Mouse (Mus musculus) midbrain, embryonic 11.5 days (tissue): Measurements from ENCODE around the gene Cyth4. TPM values are rescaled to one million over a fixed set of nuclear protein-coding genes. Genes with fewer than 3 reads are reported as not detected.

Experiments used
- ATAC-seq: fragments of 200-750 bp; cut with Nextera tagmentation; 2 replicates; pipeline ENCODE4 v1.8.0; 2017; ENCODE audit warnings: moderate TSS enrichment, moderate library complexity; ENCODE audit not compliant: low FRiP score
- DNase-seq: peaks from one replicate; pipeline ENCODE4 v3.0.0; 2015; ENCODE audit warnings: low spot score; ENCODE audit errors: missing footprints
- H3K27ac ChIP-seq: fragments of 300-500 bp; sonication (generic); 2 replicates; pipeline ENCODE4 v1.5.1; 2014; ENCODE audit warnings: low read depth, low read length
- H3K27me3 ChIP-seq: fragments of 300-500 bp; sonication (generic); 2 replicates; pipeline ENCODE4 v1.6.1; 2014; ENCODE audit warnings: mild to moderate bottlenecking, low read length, moderate library complexity, mixed read lengths; ENCODE audit not compliant: control insufficient read depth, insufficient read depth
- H3K36me3 ChIP-seq: fragments of 300-500 bp; sonication (generic); 2 replicates; pipeline ENCODE4 v1.6.1; 2014; ENCODE audit warnings: mild to moderate bottlenecking, low read length, moderate library complexity, mixed read lengths; ENCODE audit not compliant: control insufficient read depth, insufficient read depth
- H3K4me1 ChIP-seq: fragments of 300-500 bp; sonication (generic); 2 replicates; pipeline ENCODE4 v1.6.1; 2014; ENCODE audit warnings: low read length; ENCODE audit not compliant: control insufficient read depth, insufficient read depth
- H3K4me2 ChIP-seq: fragments of 300-500 bp; sonication (generic); 2 replicates; pipeline ENCODE4 v1.6.1; 2014; ENCODE audit warnings: mild to moderate bottlenecking, moderate library complexity
- H3K4me3 ChIP-seq: fragments of 300-500 bp; sonication (generic); 2 replicates; pipeline ENCODE4 v1.5.1; 2014; ENCODE audit warnings: low read depth, low read length
- H3K9ac ChIP-seq: fragments of 300-500 bp; sonication (generic); 2 replicates; pipeline ENCODE4 v1.6.1; 2014; ENCODE audit warnings: low read length
- H3K9me3 ChIP-seq: fragments of 300-500 bp; sonication (generic); 2 replicates; pipeline ENCODE4 v1.6.1; 2016; ENCODE audit warnings: low read length; ENCODE audit not compliant: control insufficient read depth
- WGBS: fragments of 180-500 bp; shearing (Covaris S2); extraction: QIAGEN DNeasy Blood & Tissue Kit; methylation state at CpG from one replicate; pipeline ENCODE4 v1.1.7; 2014; 5-methylcytosine and 5-hydroxymethylcytosine counted together
- polyA plus RNA-seq: library from polyadenylated mRNA; unstranded; fragments of >200 nt; fragmentation: Nextera tagmentation; extraction: Ambion mirVana; gene quantifications from 2 replicates; pipeline ENCODE4 v1.2.1, GENCODE M21; 2014

Gene Cyth4
- polyA plus RNA-seq, 1 experiment from 2014 or later, result 2.7 TPM

DNA sequence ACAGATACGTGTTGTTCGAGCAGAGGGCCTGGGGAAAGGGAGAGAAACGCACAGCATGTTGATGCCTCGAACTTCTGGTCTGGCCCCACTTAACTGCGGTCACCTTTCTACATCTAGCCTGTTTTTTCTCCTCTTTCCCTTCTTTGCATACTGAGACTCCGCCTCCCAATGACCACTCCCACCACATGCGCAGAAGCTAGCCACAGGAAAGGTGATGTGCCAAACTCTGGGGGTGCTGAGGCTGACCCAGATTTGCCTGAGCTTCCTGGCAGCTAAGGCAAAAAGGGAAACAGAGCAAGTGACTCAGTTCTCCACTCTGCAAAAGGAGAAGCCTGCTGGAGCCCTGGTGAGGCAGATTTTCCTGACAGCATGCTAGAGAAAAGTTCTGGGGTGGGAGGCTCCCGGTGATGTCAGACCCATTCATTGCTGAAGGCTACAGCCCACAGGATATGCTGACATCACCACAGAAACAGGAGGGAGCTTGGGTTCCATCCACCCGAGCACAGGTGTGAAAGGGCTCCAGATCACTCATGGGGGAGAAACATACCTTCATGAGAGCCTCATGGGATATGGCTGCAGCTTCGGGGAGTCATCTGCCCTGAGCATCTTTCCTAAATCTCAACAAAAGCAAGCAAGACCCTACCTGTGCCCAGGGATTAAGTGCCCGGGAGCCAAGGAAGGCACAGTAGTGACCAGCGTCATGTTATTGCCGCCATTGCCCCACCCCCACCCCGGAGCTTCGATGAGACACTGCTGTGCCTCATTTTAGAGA is 5.0 kb upstream of the Cyth4 start:
- H3K27me3 ChIP-seq, result no peaks in the 10 kb centered on the region
- H3K4me3 ChIP-seq, result no peak overlapping the region
- no peaks in the 10 kb centered on the region for H3K4me1 ChIP-seq
- 70% methylated on average over 15 of the region's 15 CpGs for WGBS
- DNase-seq (no peak), ATAC-seq (no peak)
- no peak overlapping the region for H3K4me2 ChIP-seq
- H3K27ac ChIP-seq, result no peak overlapping the region
- H3K9me3 ChIP-seq, result no peaks in the 10 kb centered on the region
- no peaks in the 10 kb centered on the region for H3K36me3 ChIP-seq
- H3K9ac ChIP-seq, result no peak overlapping the region

DNA sequence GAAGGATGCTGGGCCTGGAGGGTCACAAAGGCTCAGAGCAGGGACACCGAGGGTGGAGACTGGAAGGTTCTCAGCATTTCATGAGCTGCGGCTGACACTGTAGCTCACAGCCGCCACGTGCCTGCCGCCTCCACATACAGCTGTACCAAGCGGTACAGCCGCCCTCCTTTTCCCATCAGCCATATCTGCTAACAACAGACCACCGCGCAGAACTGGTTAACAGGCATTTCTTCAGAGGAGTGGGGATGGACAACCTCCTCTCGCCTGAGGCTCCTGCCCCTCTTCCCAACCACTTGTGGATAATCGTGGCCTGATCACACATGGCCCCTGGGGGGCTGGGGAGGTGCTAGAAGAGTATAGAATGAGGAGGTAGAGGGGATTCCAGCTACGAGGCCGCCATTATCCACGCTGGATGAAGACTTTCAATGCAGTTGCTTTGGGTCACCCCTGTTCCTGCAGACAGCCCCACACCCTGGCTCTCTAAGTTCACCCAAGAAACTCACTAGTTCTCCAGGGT is 4.3 kb upstream of the Cyth4 start:
- H3K9ac ChIP-seq, result no peak overlapping the region
- 83% methylated on average over 14 of the region's 14 CpGs for WGBS
- H3K27ac ChIP-seq, result no peak overlapping the region
- H3K4me3 ChIP-seq, result no peak overlapping the region
- DNase-seq (no peak), ATAC-seq (no peak)
- H3K36me3 ChIP-seq, result no peaks in the 10 kb centered on the region
- no peaks in the 10 kb centered on the region for H3K9me3 ChIP-seq
- H3K27me3 ChIP-seq, result no peaks in the 10 kb centered on the region
- H3K4me2 ChIP-seq, result no peak overlapping the region
- no peaks in the 10 kb centered on the region for H3K4me1 ChIP-seq

DNA sequence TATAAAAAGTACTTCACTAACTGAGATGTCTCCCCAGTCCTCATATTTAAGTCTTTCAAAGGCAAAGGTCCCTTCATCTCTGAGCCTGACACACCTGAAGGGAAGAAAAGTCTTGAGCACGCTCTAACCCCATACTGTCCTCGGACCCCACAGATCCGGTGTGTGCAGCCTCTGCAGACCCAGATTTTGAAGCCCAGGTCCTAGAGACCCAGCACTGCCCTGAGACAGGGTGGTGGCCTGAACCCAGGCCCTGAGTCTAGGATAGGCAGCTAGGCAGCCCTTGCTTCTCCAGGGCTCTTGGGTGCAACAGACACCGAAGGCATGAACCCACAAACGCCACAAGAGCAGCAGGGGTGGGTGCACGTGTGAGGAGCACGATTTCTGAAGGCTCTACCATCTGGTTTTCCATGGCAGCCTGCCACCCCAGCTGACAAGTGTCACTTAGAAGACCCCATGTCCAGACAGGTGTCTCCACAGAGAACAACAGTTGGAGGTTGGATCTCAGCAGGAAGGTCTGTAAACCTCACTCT is 2.9 kb upstream of the Cyth4 start:
- DNase-seq (no peak), ATAC-seq (no peak)
- Histone ChIP-seq H3K27me3 (no peaks in the 10 kb centered on the region), H3K9me3 (no peaks in the 10 kb centered on the region), H3K36me3 (no peaks in the 10 kb centered on the region), H3K4me1 (no peaks in the 10 kb centered on the region), H3K27ac (no peak overlapping the region), H3K9ac (no peak overlapping the region), H3K4me3 (no peak overlapping the region), H3K4me2 (no peak overlapping the region)
- WGBS, result 89% methylated on average over 7 of the region's 7 CpGs

DNA sequence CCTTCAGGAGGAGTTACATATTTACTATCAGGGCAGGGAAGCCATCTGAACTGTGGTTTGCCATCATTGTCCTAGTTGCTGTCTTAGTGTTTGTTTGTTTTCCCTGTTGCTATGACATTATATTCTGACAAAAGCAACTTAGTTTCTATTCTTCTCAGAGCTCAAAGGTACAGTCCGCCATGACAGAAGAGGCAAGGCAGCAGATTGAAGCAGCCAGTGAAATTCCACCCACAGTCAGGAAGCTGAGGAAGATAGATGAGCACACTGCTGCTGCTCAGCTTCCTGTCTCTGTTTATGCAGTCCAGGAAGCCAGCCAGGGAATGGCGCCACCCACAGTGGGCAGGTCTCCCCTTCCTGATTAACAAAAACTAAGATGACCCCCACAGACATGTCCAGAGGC is 2.0 kb upstream of the Cyth4 start:
- 88% methylated on average over 2 of the region's 2 CpGs for WGBS

DNA sequence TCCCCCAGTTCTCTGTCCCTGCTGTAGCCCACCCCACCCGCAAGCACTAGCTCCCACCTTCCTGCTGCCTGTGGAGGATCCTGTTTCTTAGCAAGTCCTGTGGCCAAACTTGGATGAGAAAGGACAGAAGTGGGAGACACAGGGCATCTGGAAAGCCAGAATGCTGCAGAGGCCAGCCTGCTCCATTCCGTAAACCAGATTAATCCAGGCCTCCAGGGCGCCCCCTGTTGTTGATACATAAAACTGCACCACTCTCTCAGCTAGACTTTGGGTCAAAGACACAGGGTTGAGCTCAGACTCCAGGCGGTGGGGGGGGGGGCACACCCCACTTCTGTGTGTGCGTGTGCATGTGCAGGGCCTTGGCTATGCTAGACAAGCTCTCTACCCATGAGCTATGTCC is 1.4 kb upstream of the Cyth4 start:
- no peaks in the 10 kb centered on the region for H3K27me3 ChIP-seq
- no peak overlapping the region for H3K9ac ChIP-seq
- 71% methylated on average over 5 of the region's 5 CpGs for WGBS
- no peak overlapping the region for H3K4me2 ChIP-seq
- DNase-seq (no peak), ATAC-seq (no peak)
- no peaks in the 10 kb centered on the region for H3K9me3 ChIP-seq
- no peaks in the 10 kb centered on the region for H3K4me1 ChIP-seq
- no peak overlapping the region for H3K4me3 ChIP-seq
- H3K36me3 ChIP-seq, result no peaks in the 10 kb centered on the region
- H3K27ac ChIP-seq, result no peak overlapping the region

More for the DNA sequence above, 2.0 kb upstream of the Cyth4 start:
- no peak overlapping the region for H3K4me2 ChIP-seq
- H3K4me3 ChIP-seq, result no peak overlapping the region
- H3K9ac ChIP-seq, result no peak overlapping the region
- no peaks in the 10 kb centered on the region for H3K9me3 ChIP-seq
- H3K27ac ChIP-seq, result no peak overlapping the region
- no peaks in the 10 kb centered on the region for H3K27me3 ChIP-seq
- H3K36me3 ChIP-seq, result no peaks in the 10 kb centered on the region
- no peaks in the 10 kb centered on the region for H3K4me1 ChIP-seq
- no peak for ATAC-seq
- no peak for DNase-seq

DNA sequence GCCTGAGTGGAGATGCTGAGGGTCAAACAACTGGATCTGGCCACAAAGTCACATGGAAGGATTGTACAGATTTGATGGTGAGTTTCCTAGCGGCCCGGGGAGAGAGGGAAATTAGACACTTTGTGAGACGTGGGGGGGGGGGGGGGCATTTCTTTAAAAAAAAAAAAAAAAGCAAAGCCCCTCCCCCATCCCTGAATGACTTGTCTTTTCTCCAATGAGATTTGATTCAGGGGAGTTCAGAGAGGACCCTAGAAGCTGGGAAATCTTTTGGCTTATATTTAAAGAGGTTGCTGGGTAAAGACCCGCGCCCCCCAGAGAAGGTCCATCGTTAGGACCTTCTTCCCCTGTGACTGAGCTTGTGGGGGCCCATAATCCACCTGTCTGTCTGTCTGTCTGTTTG is 343 bp upstream of the Cyth4 start:
- no peaks in the 10 kb centered on the region for H3K9me3 ChIP-seq
- ATAC-seq, result no peak
- no peak for DNase-seq
- H3K27ac ChIP-seq, result no peak overlapping the region
- H3K9ac ChIP-seq, result no peak overlapping the region
- H3K36me3 ChIP-seq, result no peaks in the 10 kb centered on the region
- no peaks in the 10 kb centered on the region for H3K4me1 ChIP-seq
- H3K4me3 ChIP-seq, result no peak overlapping the region
- 79% methylated on average over 6 of the region's 6 CpGs for WGBS
- H3K27me3 ChIP-seq, result no peaks in the 10 kb centered on the region
- no peak overlapping the region for H3K4me2 ChIP-seq

DNA sequence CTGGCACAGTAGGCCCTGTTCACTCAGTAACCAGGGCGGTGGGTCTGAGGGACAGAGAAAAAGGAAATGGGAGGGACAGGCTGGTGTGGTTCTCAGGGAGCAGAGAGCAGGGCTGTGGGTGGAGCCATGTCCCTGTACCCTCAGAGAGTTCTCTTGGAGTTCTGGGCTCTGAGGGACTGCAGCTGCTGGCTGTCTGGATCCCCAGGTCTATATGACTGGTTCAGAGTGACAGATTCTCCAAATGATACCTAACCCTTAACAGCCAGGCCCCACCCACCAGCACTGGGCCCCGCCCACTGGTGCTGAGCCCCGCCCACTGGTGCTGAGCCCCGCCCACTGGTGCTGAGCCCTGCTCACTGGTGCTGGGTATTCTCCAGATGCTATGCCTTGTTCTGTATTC is 882 bp downstream of the Cyth4 start:
- Histone ChIP-seq H3K9me3 (no peaks in the 10 kb centered on the region), H3K9ac (no peak overlapping the region), H3K4me2 (no peak overlapping the region), H3K4me1 (no peaks in the 10 kb centered on the region), H3K36me3 (no peaks in the 10 kb centered on the region), H3K4me3 (no peak overlapping the region), H3K27ac (no peak overlapping the region), H3K27me3 (no peaks in the 10 kb centered on the region)
- 47% methylated on average over 4 of the region's 4 CpGs for WGBS
- no peak for DNase-seq
- no peak for ATAC-seq

DNA sequence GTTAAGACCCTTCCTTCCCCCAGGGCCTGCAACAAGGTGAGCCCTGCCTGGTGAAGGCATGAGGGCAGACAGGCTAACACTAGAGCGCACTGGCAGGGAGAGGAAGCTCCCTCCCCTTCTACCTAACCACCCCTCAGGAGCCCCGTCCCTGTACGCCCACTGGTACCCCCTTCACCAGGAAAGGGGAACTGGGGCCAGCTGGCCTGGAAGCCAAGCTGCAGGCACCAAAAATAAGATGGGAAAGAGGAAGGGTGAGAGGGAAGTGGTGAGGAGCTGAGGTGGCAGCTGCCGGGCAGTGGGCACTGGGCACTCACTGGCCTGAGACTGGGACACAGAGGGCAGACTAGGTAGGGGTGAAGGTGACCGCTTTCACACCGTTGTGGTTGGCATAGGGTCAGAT is 2.3 kb downstream of the Cyth4 start:
- no peak overlapping the region for H3K9ac ChIP-seq

DNA sequence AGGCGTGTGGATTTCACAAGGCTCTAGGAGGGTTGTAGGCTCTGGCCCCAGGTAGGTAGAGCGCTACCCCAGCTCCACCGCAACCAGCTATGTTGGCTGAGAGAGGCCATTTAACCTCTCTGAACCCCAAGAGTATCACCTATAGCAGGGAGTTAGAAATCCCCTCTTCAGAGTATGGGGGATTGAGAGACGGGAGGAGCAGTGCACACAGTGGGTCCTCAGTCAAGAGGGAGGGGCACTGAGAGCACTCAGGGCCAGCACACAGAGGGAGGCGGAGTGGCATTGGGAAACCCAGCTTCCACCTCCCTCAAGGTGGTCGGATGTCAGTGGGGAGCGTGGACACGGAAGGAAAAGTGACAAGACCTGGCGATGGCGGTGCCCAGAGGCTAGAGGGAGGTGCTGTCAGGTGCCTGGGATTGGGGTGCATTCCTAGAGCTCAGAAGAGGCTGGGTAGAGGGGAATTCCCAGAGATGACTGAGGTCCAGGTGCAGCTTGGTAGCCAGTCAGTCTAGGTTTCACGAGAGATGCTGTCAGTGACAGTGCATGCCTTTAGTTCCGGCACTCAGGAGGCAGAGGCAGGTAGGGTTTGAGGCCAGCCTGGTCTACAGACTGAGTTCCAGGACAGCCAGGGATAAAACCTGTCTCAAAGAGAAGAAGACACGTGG is 2.8 kb downstream of the Cyth4 start:
- Histone ChIP-seq H3K4me2 (no peak overlapping the region), H3K27me3 (no peaks in the 10 kb centered on the region), H3K4me3 (no peak overlapping the region), H3K27ac (no peak overlapping the region), H3K9ac (no peak overlapping the region), H3K9me3 (no peaks in the 10 kb centered on the region), H3K4me1 (no peaks in the 10 kb centered on the region), H3K36me3 (no peaks in the 10 kb centered on the region)
- DNase-seq (no peak), ATAC-seq (no peak)
- 80% methylated on average over 13 of the region's 13 CpGs for WGBS

More for the DNA sequence above, 2.3 kb downstream of the Cyth4 start:
- Histone ChIP-seq H3K4me2 (no peak overlapping the region), H3K4me1 (no peaks in the 10 kb centered on the region), H3K36me3 (no peaks in the 10 kb centered on the region), H3K27ac (no peak overlapping the region), H3K9me3 (no peaks in the 10 kb centered on the region), H3K27me3 (no peaks in the 10 kb centered on the region), H3K4me3 (no peak overlapping the region)
- WGBS, result 83% methylated on average over 6 of the region's 6 CpGs
- no peak for ATAC-seq
- DNase-seq, result no peak
